Mouse (Mus musculus) limb, embryonic 11.5 days (tissue): Measurements from ENCODE around the gene Gls2. TPM values are rescaled to one million over a fixed set of nuclear protein-coding genes. Genes with fewer than 3 reads are reported as not detected.

Experiments used
- ATAC-seq: fragments of 200-750 bp; cut with Nextera tagmentation; 2 replicates; pipeline ENCODE4 v1.8.0; 2017; ENCODE audit warnings: low read depth; ENCODE audit not compliant: insufficient number of reproducible peaks, low FRiP score, low TSS enrichment
- DNase-seq: peaks from one replicate; pipeline ENCODE4 v3.0.0-alpha.2; 2015; ENCODE audit warnings: low spot score
- H3K27ac ChIP-seq: fragments of 300-500 bp; sonication (generic); replicated peaks from 2 replicates; pipeline ENCODE4 v1.5.1; 2014; ENCODE audit warnings: low read depth, mild to moderate bottlenecking, low read length
- H3K27me3 ChIP-seq: fragments of 300-500 bp; sonication (generic); 2 replicates; pipeline ENCODE4 v1.6.1; 2014; ENCODE audit warnings: mild to moderate bottlenecking, low read length, mixed read lengths; ENCODE audit not compliant: control insufficient read depth, insufficient read depth
- H3K36me3 ChIP-seq: fragments of 300-500 bp; sonication (generic); 2 replicates; pipeline ENCODE4 v1.6.1; 2014; ENCODE audit warnings: mild to moderate bottlenecking, low read length, moderate library complexity, mixed read lengths; ENCODE audit not compliant: control insufficient read depth, insufficient read depth
- H3K4me1 ChIP-seq: fragments of 300-500 bp; sonication (generic); 2 replicates; pipeline ENCODE4 v1.6.1; 2014; ENCODE audit warnings: low read length, mixed read lengths; ENCODE audit not compliant: control insufficient read depth, insufficient read depth
- H3K4me2 ChIP-seq: fragments of 300-500 bp; sonication (generic); 2 replicates; pipeline ENCODE4 v1.6.1; 2014; ENCODE audit warnings: low read depth, mild to moderate bottlenecking, moderate library complexity; ENCODE audit not compliant: severe bottlenecking
- H3K4me3 ChIP-seq: fragments of 300-500 bp; sonication (generic); 2 replicates; pipeline ENCODE4 v1.5.1; 2014; ENCODE audit warnings: low read depth, low read length
- H3K9ac ChIP-seq: fragments of 300-500 bp; sonication (generic); 2 replicates; pipeline ENCODE4 v1.6.1; 2014; ENCODE audit warnings: mild to moderate bottlenecking, low read length
- H3K9me3 ChIP-seq: fragments of 300-500 bp; sonication (generic); 2 replicates; pipeline ENCODE4 v1.6.1; 2016; ENCODE audit warnings: low read length; ENCODE audit not compliant: control insufficient read depth
- WGBS: fragments of 180-500 bp; shearing (Covaris S2); extraction: QIAGEN DNeasy Blood & Tissue Kit; methylation state at CpG from one replicate; pipeline ENCODE4 v1.1.7; 2014; 5-methylcytosine and 5-hydroxymethylcytosine counted together
- polyA plus RNA-seq: library from polyadenylated mRNA; unstranded; fragments of >200 nt; fragmentation: Nextera tagmentation; extraction: Ambion mirVana; gene quantifications from 2 replicates; pipeline ENCODE4 v1.2.1, GENCODE M21; 2014

Gls2 gene
- polyA plus RNA-seq, 1 experiment from 2014 or later = 1.6 TPM

DNA sequence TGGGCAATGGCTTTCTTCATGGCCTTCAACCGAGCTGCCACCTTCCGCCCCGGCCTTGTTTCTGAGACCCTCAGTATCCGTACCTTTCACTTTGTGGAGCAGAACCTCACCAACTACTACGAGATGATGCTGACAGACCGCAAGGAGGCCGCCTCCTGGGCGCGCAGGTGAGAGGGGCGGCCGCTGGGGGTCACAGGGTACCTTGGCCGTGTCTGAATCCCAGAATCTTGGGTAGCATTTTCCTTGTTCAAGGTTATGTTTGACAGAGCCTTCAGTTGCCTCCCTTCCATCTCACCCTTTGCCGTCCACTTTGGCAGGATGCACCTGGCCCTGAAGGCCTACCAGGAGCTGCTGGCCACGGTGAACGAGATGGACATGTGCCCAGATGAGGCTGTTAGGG is 49.9 kb downstream of the Gls2 start:
- H3K4me2 ChIP-seq = no peak overlapping the region
- no peak overlapping the region for H3K27ac ChIP-seq
- H3K9ac ChIP-seq = no peak overlapping the region
- H3K27me3 ChIP-seq = no peaks in the 10 kb centered on the region
- no peaks in the 10 kb centered on the region for H3K9me3 ChIP-seq
- no peak for DNase-seq
- no peak for ATAC-seq
- WGBS = 93% methylated on average over 15 of the region's 15 CpGs
- H3K4me1 ChIP-seq = no peaks in the 10 kb centered on the region
- H3K4me3 ChIP-seq = no peak overlapping the region
- H3K36me3 ChIP-seq = peaks cover 57% of the 10 kb centered on the region

DNA sequence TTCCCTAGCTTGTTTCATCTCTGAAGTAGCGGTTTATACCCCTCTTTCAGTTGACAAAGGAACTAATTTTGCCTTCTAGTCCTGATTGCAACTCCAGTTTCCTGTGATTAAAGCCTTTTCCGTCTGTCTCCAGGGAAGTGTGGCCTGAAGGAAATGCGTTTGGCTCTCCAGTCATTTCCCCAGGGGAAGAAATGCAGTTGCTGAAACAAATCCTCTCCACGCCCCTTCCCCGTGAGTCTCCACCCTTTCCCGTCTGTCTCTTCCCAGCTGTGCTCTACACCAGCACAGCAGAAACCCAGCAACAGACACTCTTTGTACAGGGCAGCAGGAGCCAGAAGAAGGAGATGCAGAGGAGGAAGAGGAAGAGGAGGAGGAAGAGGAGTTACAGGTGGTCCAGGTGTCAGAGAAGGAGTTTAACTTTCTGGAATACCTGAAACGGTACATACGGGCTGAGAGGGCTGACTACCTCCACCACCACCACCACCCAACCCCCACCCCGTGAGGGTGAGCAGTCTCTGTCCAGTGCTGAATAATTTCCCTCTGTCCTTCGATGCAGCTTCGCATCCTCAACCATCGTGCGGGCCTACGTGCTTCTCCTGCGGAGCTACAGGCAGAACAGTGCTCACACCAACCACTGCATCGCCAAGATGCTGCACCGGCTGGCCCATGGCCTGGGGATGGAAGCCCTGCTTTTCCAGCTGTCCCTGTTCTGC is 52.9 kb downstream of the Gls2 start:
- no peak for DNase-seq
- ATAC-seq = no peak
- Histone ChIP-seq H3K36me3 (peaks cover 65% of the 10 kb centered on the region), H3K27ac (no peak overlapping the region), H3K4me3 (no peak overlapping the region), H3K9me3 (no peaks in the 10 kb centered on the region), H3K9ac (no peak overlapping the region), H3K4me2 (no peak overlapping the region), H3K27me3 (no peaks in the 10 kb centered on the region), H3K4me1 (no peaks in the 10 kb centered on the region)
- WGBS = 87% methylated on average over 17 of the region's 17 CpGs

DNA sequence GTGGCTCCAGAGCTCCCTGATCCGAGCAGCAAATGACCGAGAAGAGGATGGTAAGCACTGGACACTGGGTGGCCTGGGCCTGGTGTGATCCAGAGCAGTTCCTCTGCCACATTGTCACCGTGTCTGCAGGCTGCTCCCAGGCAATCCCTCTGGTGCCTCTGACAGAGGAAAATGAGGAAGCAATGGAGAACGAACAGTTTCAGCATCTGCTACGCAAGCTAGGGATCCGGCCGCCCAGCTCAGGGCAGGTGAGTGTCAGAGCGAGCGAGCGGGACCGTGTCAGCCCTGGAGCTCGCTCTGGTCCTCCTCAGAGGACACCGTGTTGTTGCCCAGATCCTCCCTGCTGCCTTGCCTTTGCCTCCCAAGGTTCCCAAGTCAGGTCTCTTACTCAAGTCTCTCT is 56.3 kb downstream of the Gls2 start:
- Histone ChIP-seq H3K4me3 (no peak overlapping the region), H3K36me3 (peaks cover 51% of the 10 kb centered on the region), H3K9me3 (no peaks in the 10 kb centered on the region), H3K27ac (no peak overlapping the region), H3K4me1 (no peaks in the 10 kb centered on the region), H3K4me2 (no peak overlapping the region), H3K27me3 (no peaks in the 10 kb centered on the region), H3K9ac (no peak overlapping the region)
- WGBS = 98% methylated on average over 12 of the region's 13 CpGs
- DNase-seq (no peak), ATAC-seq (no peak)

DNA sequence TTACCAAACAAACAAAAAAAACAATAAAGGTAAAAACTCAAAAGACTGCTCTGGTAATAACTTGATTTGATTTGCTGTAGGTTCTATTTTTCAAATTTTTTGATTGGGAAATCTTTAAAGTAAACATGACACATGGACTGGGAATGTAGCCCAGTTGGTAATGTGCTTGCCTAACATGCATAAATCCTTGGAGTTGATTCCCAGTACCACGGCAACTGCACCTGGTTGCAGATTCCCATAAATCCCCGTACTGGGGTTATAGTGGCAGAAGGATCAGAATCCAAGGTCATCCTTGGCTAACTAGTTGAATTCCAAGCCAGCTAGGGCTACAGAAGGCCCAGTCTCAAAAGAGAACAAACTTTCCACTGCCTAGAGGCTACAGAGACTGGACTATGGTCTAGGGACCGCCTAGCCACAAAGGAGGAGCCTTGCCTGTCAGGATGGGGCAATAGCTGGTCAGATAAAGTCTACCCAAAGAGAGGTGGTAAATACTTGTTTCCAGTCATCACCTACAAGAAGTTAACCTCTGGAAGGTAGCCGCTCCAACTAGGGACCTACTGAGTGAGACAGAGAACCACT is 59.5 kb downstream of the Gls2 start, which contains the start of gene Apon:
Apon (plus strand) TSS at position 420 of the 579 bp plus-strand sequence.
- Histone ChIP-seq H3K4me2 (no peak within 1 kb of the TSS), H3K9ac (no peak within 1 kb of the TSS), H3K4me1 (no peaks in the 10 kb centered on the region), H3K27ac (no peak within 1 kb of the TSS), H3K27me3 (no peaks in the 10 kb centered on the region), H3K4me3 (no peak within 1 kb of the TSS), H3K36me3 (peaks cover 33% of the 10 kb centered on the region), H3K9me3 (no peaks in the 10 kb centered on the region)
- DNase-seq = no peak
- ATAC-seq = no peak
- WGBS = 89% methylated on average over 4 of the region's 4 CpGs

DNA sequence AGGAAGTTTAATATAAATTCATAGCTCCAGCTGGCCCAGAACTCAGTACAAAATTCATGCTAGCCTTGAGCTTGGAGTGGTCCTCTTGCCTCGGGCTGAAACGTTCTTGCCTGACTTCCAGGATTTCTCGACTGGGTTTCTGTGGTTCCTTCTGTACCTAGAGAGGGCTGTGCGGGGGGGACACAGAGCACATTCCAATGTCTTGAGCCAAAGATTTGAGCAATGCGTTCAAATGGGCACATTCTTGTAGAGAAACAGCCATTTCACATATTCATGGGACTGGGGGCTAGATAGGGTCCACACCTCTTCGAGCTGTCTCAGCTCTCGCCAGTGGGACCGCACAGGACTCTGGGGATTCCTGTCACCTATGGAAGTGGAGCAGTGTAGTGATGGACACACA is 61.7 kb downstream of the Gls2 start:
- H3K27me3 ChIP-seq = no peaks in the 10 kb centered on the region
- H3K27ac ChIP-seq = no peak overlapping the region
- H3K9ac ChIP-seq = no peak overlapping the region
- DNase-seq = no peak
- H3K4me1 ChIP-seq = no peaks in the 10 kb centered on the region
- H3K4me3 ChIP-seq = no peak overlapping the region
- ATAC-seq = no peak
- 92% methylated on average over 8 of the region's 8 CpGs for WGBS
- no peak overlapping the region for H3K4me2 ChIP-seq
- peaks cover 14% of the 10 kb centered on the region for H3K36me3 ChIP-seq
- no peaks in the 10 kb centered on the region for H3K9me3 ChIP-seq

DNA sequence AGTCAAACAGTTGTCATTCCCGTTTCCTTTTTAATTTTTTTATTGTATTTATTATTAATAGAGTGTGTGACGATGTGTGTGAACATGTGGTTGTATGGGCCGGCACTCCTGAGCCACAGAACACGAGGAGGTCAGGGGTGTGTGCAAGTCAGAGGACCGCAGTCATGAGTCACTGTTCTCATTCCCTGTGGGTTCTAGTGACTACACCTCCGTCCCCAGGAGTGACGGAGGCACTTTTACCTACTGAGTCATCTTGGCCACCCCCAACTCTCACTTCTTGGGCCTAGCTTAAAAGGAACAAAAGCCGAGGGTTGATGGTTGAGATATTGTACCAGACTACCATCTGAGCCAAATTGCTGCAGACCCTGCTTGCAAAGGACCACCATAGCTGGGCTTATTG is 62.1 kb downstream of the Gls2 start:
- ATAC-seq = no peak
- Histone ChIP-seq H3K9me3 (no peaks in the 10 kb centered on the region), H3K9ac (no peak overlapping the region), H3K4me1 (no peaks in the 10 kb centered on the region), H3K36me3 (peaks cover 11% of the 10 kb centered on the region), H3K4me2 (no peak overlapping the region), H3K4me3 (no peak overlapping the region), H3K27ac (no peak overlapping the region), H3K27me3 (no peaks in the 10 kb centered on the region)
- 81% methylated on average over 8 of the region's 8 CpGs for WGBS
- DNase-seq = no peak

DNA sequence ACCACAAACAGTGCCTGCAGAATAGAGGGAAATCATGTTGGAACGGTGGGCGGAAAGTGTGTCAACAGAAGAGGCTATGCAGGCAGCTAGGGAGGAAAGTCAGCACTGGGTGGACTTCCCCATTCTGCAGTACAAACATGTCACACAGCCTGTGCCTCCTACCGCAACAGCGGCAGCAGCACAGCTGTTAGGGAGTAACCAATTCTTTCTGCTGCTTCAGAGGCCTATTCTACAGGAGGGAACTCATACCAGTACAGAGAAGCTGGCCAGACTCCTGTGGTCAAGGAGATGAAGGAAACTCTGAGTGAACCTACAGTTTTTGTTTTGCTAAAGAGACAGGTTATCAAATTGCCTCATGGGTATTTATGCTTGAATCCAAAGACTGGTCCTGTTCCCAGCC is 64.7 kb downstream of the Gls2 start:
- Histone ChIP-seq H3K4me3 (no peak overlapping the region), H3K27me3 (no peaks in the 10 kb centered on the region), H3K27ac (no peak overlapping the region), H3K4me1 (no peaks in the 10 kb centered on the region), H3K9ac (no peak overlapping the region), H3K4me2 (no peak overlapping the region), H3K9me3 (no peaks in the 10 kb centered on the region), H3K36me3 (no peaks in the 10 kb centered on the region)
- WGBS = 95% methylated on average over 4 of the region's 4 CpGs
- ATAC-seq (no peak), DNase-seq (no peak)
